Mouse (Mus musculus) layer of hippocampus, postnatal 14 days (tissue): ENCODE results near the gene Gm12185. TPM values are rescaled to one million over a fixed set of nuclear protein-coding genes. Genes with fewer than 3 reads are reported as not detected.
"Not testable (repeated sequence)": the region's sequence is repeated elsewhere in the genome, so short reads cannot be mapped to it uniquely, and the experiment has no call there.

Source experiments
- DNase-seq, 2 experiments: peaks; one replicate each; pipeline ENCODE4 v3.0.0; 2021 to 2022; ENCODE audit warnings: low spot score in 2 of 2, mixed read lengths in 1 of 2
- total RNA-seq, 2 experiments: library from RNA; stranded (reverse); gene quantifications; 2 replicates each; pipeline ENCODE4 v1.2.3; 2021

Gene Gm12185
- total RNA-seq, 2 experiments from 2014 or later, result not detected

DNA sequence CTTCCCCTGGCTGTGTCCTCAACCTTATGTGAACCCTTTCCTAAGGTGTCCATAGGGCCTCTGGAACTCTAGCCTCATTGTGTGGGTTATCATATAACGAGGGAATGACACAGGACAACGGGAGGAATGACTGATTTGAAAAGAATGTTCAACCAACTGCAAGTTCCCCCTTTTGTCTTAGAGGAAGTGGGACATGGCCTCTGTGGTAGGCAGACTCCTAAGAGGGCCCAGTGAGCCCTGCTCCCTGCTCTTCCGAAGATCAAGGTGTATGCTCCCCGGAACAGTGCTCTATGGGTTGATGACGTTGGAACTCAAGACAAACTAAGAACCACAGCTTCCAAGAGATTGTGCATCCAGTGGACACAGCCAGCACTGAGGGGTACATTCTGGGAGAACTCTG, 68.2 kb downstream of the Gm12185 start:
- DNase-seq, result not testable (repeated sequence)

GRCm38 (mm10) chr11:48918380-48918779, 73.6 kb downstream of the Gm12185 start:
- no peak for DNase-seq

DNA sequence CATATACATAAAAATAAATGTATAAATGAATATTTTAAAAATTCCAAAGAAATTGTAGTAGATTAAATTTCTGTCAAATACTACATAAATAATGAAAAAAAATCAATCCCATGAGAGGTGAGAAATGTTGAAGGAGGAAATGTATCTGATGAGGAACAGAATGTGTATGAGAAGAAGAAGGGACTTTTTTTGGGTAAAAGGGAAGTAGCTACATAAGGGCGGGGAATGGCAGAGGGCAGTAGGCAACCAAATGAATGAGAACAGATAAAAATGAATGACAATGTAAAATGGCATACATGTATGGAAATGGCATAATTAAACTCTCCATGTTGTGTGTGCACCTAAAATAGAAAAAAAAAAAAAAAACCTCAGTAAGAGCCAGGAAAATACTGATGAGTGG, 78.4 kb downstream of the Gm12185 start:
- DNase-seq, result no peak

- no peak for DNase-seq
Measured at GRCm38 (mm10) chr11:48908459-48908858, 83.6 kb downstream of the Gm12185 start.

DNA sequence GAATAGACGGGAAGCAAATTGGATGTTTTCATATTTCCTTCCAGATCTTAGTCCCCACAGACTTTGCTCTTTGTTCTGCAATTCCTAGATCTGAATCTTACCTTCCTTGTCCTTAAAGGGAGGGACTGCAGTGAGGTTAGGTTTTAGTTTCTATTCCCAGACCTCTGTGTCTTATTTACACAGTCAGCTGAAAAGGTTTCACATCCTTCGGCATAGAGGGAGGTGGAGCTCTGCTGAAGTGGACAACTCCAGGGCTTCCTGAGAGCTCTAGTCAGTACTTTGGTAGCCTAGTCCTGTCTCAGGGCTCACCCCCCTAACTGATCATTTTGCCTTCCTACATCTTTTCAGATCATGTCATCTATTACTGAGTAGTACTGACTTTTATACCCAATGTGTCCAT, 90.0 kb downstream of the Gm12185 start, which contains the start of gene Gm5431:
Gene Gm5431 (minus strand): TSS at position 194 of the 400 bp plus-strand sequence.
- no peak for DNase-seq

- DNase-seq, result not testable (repeated sequence)
Measured at GRCm38 (mm10) chr11:48901567-48901930, 90.5 kb downstream of the Gm12185 start.

DNA sequence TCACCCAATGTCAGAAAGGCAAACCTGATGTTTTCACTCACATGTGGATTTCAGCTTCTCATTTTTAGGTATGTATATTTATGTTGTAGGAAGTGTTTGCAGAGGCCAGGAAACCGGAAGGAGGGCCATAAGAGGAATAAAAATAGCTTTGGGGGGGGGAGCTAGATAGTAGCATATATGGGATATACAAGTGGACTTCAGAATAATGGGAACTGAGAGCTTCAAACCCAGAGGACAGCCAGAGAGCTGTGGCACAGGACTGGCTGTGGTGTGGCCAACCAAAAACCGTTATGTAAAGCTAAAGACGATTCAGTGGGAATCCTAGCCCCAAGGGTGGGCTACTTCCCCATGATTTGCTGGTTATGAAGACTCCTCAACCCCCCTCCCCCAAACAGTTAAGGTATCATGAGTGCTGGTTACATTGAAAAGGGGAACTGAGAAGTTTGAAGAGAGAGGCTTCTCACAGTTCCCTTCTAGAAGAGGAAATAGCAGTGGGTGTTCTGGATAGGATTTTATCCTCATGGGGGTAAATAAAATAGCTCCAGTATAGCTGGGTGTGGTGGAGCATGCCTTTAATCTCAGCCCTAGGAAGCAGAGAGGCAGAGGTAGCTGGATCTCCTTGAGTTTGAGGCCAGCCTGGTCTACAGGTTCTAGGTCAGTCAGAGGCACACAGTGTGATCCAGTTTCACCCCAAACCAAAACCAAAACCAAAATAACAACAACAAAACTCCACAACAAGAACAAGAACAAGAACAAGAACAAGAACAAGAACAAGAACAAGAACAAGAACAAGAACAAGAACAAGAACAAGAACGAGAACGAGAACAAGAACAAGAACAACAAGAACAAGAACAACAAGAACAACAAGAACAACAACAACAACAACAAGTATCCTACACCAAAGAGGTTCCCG, 91.1 kb downstream of the Gm12185 start:
- DNase-seq, result not testable (repeated sequence)

DNA sequence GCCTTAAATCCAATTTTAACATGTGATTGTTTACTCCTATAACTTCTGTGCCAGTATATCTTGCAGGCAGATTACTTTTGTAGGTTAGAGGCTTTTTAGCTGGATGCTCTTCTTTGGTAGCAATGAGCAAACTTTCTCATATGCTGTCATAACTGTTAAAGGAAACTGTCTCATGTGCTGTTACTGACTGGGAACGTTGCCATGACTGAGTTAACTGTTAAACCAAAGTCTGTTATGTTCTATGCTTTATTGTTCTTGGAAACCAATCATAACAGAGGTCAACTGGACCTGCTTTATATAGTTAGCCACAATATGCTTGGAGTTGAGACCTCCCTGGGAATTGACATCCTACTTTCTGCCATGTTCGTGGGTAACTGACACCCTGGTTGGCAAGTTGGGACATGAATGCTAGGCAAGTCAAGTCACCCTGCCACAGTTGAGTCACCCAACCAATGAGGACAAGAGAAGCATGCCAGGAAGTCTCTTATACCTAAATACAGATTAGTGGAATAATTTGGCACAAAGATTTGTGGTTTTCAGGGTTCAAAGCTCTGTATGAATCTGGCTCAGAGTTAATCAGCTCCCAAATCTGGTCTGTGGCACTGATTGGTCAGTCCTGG, 93.1 kb downstream of the Gm12185 start:
- DNase-seq, result no peak

GRCm38 (mm10) chr11:48876680-48877079, 115.3 kb downstream of the Gm12185 start:
- DNase-seq, result no peak

DNA sequence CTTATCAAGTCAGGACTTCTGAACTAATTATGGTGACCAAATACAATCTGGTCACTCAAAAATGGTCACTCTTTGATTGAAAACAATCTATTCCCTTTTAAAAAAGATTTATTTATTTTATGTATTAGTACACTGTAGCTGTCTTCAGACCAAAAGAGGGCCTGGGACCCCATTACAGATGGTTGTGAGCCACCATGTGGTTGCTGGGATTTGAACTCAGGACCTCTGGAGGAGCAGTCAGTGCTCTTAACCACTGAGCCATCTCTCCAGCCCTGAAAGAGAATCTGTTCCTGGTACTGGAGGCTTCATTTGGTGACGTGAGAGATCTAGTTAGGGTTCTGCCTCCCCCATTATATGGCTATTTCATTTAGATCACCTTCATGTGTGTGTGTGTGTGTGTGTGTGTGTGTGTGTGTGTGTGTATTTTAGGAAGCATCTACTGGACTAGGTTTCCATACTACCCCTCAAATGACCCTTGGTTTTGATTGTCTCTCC, 116.6 kb downstream of the Gm12185 start:
- not testable (repeated sequence) for DNase-seq

- peak in 1 of 2 experiments; percentile 67 for DNase-seq
Measured at GRCm38 (mm10) chr11:48874465-48874864, 117.6 kb downstream of the Gm12185 start.

- DNase-seq, result no peak
Measured at GRCm38 (mm10) chr11:48873591-48874290, 118.3 kb downstream of the Gm12185 start.

DNA sequence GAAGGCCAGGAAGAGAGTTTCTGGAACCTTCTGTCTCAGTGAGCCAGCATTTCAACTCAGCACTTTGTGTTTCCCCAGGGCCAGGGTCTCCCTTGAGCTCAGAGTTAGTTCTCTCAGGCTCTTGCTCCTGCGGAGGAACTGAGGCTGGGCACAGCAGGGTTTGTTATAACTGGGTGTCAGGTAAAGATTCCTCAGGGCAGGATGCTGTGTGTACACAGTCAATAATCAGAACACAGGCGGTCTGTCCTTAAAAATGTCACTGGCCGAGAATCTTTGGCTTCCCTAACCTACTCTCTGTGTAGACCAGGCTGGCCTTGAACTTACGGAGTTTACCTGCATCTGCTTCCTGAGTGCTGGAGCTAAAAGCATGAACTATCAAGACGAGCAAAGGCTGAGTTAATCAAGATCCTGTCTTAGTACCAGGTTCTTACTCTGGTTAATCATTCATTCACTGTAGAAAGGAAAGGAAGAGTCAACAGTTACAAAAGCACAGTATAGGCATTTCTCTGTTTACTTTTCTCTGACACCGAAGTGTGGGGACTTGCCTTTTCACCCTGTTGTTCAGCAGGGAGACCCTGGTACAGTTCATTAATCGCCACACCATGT, 119.2 kb downstream of the Gm12185 start:
- no peak for DNase-seq

- peak; percentile 40 to 49 for DNase-seq
Measured at GRCm38 (mm10) chr11:48871817-48872541, 120.0 kb downstream of the Gm12185 start.

DNA sequence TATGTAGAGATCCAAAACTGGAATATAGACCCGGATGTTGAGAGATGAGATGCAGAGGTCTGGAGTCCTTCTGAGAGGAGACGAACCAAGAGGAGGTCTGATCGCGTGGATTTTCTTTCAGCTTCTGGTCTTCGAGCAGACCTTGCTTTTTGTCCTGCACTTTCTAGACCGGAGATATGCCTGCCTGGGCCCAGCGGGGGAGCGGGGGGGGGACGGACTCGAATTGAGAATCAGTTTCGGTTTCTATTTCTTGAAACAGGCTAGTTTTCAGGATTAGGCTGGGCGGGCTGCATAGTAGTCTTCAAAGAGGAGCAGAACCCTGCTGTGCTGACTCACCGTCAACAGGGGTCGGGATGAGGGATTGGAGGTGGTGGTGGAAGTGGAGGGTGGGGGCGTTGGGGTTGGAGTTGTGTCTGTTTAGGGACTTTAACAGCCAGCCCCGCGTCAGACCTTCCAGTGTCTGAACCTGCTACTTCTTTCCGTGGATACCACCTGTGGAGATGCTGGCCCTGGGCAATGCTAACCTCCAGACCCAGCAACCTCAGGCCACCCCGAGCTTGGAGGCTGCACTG, 120.7 kb downstream of the Gm12185 start, which contains the start of gene Irgm1:
Gene Irgm1 (minus strand): TSS at position 483 of the 572 bp plus-strand sequence.
- peak; percentile 17 to 29 for DNase-seq

- no peak for DNase-seq
Measured at GRCm38 (mm10) chr11:48870781-48871180, 121.2 kb downstream of the Gm12185 start.

DNA sequence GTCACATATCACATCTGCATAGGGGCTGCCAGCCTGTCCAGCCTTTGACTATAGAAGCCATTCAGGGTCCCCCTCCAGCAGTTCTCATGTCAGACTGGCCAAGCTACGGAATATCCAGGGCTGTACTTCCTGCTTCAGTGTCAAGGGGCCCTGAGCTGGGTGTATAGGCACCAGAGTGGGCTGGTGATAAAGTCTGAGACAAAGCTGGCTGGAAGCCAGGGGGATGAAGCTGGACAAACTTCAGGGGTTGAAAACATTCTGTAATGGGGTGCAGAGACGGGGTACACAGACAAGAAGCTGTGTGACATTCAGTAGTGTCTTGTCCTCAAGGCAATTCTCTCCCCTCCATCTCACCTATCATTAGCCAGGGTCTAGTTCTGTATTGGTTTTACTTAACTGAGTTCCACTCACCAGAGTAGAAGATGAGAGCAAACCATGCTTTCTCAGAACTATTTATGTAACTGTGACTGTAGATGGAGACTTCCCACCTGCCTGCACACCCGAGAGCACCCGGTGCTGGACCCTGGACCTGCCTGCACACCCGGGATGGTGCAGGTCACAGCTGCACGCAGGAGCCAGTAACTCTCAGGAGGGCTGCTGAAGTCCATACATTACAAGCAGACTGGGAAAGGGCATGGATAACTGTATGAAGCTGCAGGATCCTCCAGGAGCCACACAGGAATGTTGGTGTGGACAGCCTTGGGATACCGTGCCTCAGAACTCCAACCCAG, 122.5 kb downstream of the Gm12185 start:
- no peak for DNase-seq

DNA sequence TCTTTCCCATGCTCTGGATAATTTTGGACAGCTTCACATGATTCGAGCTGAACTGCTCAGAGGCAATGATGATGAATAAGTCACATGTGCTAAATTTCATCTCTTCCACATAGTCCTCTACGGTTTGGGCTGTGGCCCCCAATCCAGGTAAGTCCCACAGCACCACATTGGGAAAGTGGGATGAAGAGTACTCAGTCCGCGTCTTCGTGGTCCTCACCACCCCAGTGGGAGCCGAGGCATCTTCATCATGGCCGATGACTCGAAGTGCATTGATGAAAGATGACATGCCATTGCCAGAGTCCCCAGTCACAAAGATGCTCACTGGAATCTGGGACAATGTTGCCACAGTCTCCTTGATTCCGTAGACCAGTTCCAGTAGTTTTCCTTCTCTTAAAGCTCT, 125.5 kb downstream of the Gm12185 start:
- DNase-seq, result no peak

DNA sequence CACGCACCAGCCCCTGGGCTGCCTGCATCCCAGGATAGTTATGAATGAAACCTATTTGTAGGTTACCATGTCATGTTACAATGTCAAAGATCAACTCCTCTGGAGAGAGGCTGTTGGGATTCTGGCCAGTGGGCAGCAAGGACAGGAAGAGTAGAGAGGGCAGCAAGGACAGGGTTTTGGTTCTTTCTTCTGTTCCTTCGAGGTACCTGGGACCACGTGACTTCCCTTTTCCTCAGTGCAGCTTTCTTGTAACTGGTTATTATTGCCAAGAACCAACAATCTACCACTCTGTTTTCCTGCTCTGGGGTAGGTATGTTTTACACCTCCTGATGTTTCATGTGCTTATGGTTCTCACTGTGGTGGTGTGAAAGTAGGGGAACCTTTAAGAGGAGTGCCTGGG, 128.2 kb downstream of the Gm12185 start:
- DNase-seq, result no peak
